Mouse (Mus musculus) stomach, postnatal 0 days (tissue): ENCODE results near the gene Nrxn3.

Experiments
- CTCF ChIP-seq: IDR thresholded peaks from 2 replicates; pipeline ENCODE4 v1.5.1; 2016; ENCODE audit warnings: antibody characterized with exemption, low read depth, mild to moderate bottlenecking, moderate library complexity
- EP300 ChIP-seq: optimal IDR thresholded peaks from 2 replicates; pipeline ENCODE3; 2016; ENCODE audit warnings: antibody characterized with exemption

- TF ChIP-seq EP300 = no peak
- TF ChIP-seq CTCF = no peak
Observed at GRCm38 (mm10) chr12:89983399-89983798, 1260.7 kb downstream of the Nrxn3 start.
